Mouse (Mus musculus): ENCODE data around the gene Ctsf. TPM values are rescaled to one million over a fixed set of nuclear protein-coding genes. Genes with fewer than 3 reads are reported as not detected.

Ctsf gene
- polyA plus RNA-seq, 1 experiment from 2014 or later: 12.4 TPM

Other genes starting within 250 kb of the Ctsf start
- gene Lrfn4, start 239.5 kb upstream of the Ctsf start, polyA plus RNA-seq (2015; fragmentation: Nextera tagmentation; extraction: Ambion mirVana): 1.4 and 1.8 TPM in 2 replicates
- gene Rce1, start 229.5 kb upstream of the Ctsf start, polyA plus RNA-seq (2015; fragmentation: Nextera tagmentation; extraction: Ambion mirVana): 51.0 and 51.9 TPM in 2 replicates
- 1.9 and 2.8 TPM in 2 replicates for gene Gm960, start 156.5 kb upstream of the Ctsf start, polyA plus RNA-seq (2015; fragmentation: Nextera tagmentation; extraction: Ambion mirVana)
- gene Sptbn2, start 144.0 kb upstream of the Ctsf start, polyA plus RNA-seq (2015; fragmentation: Nextera tagmentation; extraction: Ambion mirVana): 0.09 and 0.13 TPM in 2 replicates
- 39.1 and 49.0 TPM in 2 replicates for gene Rbm4b, start 98.6 kb upstream of the Ctsf start, polyA plus RNA-seq (2015; fragmentation: Nextera tagmentation; extraction: Ambion mirVana)
- gene Rbm4, start 61.2 kb upstream of the Ctsf start, polyA plus RNA-seq (2015; fragmentation: Nextera tagmentation; extraction: Ambion mirVana): 62.0 and 72.5 TPM in 2 replicates
- gene Gm21992, start 43.5 kb upstream of the Ctsf start, polyA plus RNA-seq (2015; fragmentation: Nextera tagmentation; extraction: Ambion mirVana): 35.6 and 36.7 TPM in 2 replicates
- 51.4 and 67.4 TPM in 2 replicates for gene Rbm14, start 43.5 kb upstream of the Ctsf start, polyA plus RNA-seq (2015; fragmentation: Nextera tagmentation; extraction: Ambion mirVana)
- 41.1 and 43.4 TPM in 2 replicates for gene Ccs, start 15.8 kb upstream of the Ctsf start, polyA plus RNA-seq (2015; fragmentation: Nextera tagmentation; extraction: Ambion mirVana)
- 0.13 TPM in 1 of 2 replicates, not detected in the other for gene Ccdc87, start 15.8 kb upstream of the Ctsf start, polyA plus RNA-seq (2015; fragmentation: Nextera tagmentation; extraction: Ambion mirVana)
- gene Actn3, start 22.8 kb downstream of the Ctsf start, polyA plus RNA-seq (2015; fragmentation: Nextera tagmentation; extraction: Ambion mirVana): 21.4 and 26.6 TPM in 2 replicates
- gene Zdhhc24, start 23.5 kb downstream of the Ctsf start, polyA plus RNA-seq (2015; fragmentation: Nextera tagmentation; extraction: Ambion mirVana): 10.2 and 12.6 TPM in 2 replicates
- gene Bbs1, start 51.5 kb downstream of the Ctsf start, polyA plus RNA-seq (2015; fragmentation: Nextera tagmentation; extraction: Ambion mirVana): 1.4 and 2.2 TPM in 2 replicates
- 101 and 102 TPM in 2 replicates for gene Dpp3, start 73.2 kb downstream of the Ctsf start, polyA plus RNA-seq (2015; fragmentation: Nextera tagmentation; extraction: Ambion mirVana)
- 0.47 and 0.81 TPM in 2 replicates for gene Peli3, start 88.0 kb downstream of the Ctsf start, polyA plus RNA-seq (2015; fragmentation: Nextera tagmentation; extraction: Ambion mirVana)
- gene Mrpl11, start 107.0 kb downstream of the Ctsf start, polyA plus RNA-seq (2015; fragmentation: Nextera tagmentation; extraction: Ambion mirVana): 106 and 107 TPM in 2 replicates
- not detected in 2 replicates for gene Npas4, start 135.2 kb downstream of the Ctsf start, polyA plus RNA-seq (2015; fragmentation: Nextera tagmentation; extraction: Ambion mirVana)
- 1.5 and 1.7 TPM in 2 replicates for gene Slc29a2, start 168.7 kb downstream of the Ctsf start, polyA plus RNA-seq (2015; fragmentation: Nextera tagmentation; extraction: Ambion mirVana)
- gene B4gat1, start 183.7 kb downstream of the Ctsf start, polyA plus RNA-seq (2015; fragmentation: Nextera tagmentation; extraction: Ambion mirVana): 23.8 and 24.1 TPM in 2 replicates
- 0.94 and 1.3 TPM in 2 replicates for gene AC124502.3, start 183.8 kb downstream of the Ctsf start, polyA plus RNA-seq (2015; fragmentation: Nextera tagmentation; extraction: Ambion mirVana)
- gene Brms1, start 186.2 kb downstream of the Ctsf start, polyA plus RNA-seq (2015; fragmentation: Nextera tagmentation; extraction: Ambion mirVana): 66.4 and 67.6 TPM in 2 replicates
- gene Rin1, start 195.4 kb downstream of the Ctsf start, polyA plus RNA-seq (2015; fragmentation: Nextera tagmentation; extraction: Ambion mirVana): 0.84 and 1.1 TPM in 2 replicates
- gene Cd248, start 212.9 kb downstream of the Ctsf start, polyA plus RNA-seq (2015; fragmentation: Nextera tagmentation; extraction: Ambion mirVana): 4.1 and 7.1 TPM in 2 replicates
- gene Tmem151a, start 230.4 kb downstream of the Ctsf start, polyA plus RNA-seq (2015; fragmentation: Nextera tagmentation; extraction: Ambion mirVana): 0.32 and 0.33 TPM in 2 replicates
- 65.9 and 75.7 TPM in 2 replicates for gene Yif1a, start 233.4 kb downstream of the Ctsf start, polyA plus RNA-seq (2015; fragmentation: Nextera tagmentation; extraction: Ambion mirVana)
- gene Cnih2, start 243.4 kb downstream of the Ctsf start, polyA plus RNA-seq (2015; fragmentation: Nextera tagmentation; extraction: Ambion mirVana): 0.91 and 1.2 TPM in 2 replicates